Mouse (Mus musculus): ENCODE measurements at regions not wholly inside any gene's neighbourhood (a gene's known extent, or its start where the extent isn't known, plus 50 kb on each side); places are given as distances from the start of the nearest gene placed in this dataset.

GRCm38 (mm10) chr7:113154066-113154465 is 53.2 kb upstream of the Arntl start:
- no peak for DNase-seq (ENCODE audit: low spot score in 2 of 2)

GRCm38 (mm10) chr7:113156366-113156765 is 50.9 kb upstream of the Arntl start:
- DNase-seq (ENCODE audit: low spot score in 2 of 2): no peak

- no peak for DNase-seq (ENCODE audit: low spot score in 2 of 2)
Measured at GRCm38 (mm10) chr7:113156861-113157747, 50.2 kb upstream of the Arntl start.

Data from left cerebral cortex, adult 18-20 months (tissue).